Mouse (Mus musculus) neural tube, embryonic 12.5 days (tissue): Measurements from ENCODE around the gene Ros1. TPM values are rescaled to one million over a fixed set of nuclear protein-coding genes. Genes with fewer than 3 reads are reported as not detected.

ENCODE experiments used
- ATAC-seq: fragments of 200-750 bp; cut with Nextera tagmentation; 2 replicates; pipeline ENCODE4 v1.8.0; 2017; ENCODE audit warnings: low read depth, mild to moderate bottlenecking, moderate TSS enrichment, moderate library complexity; ENCODE audit not compliant: low FRiP score
- H3K27ac ChIP-seq: fragments of 300-500 bp; sonication (generic); 2 replicates; pipeline ENCODE4 v1.5.1; 2016
- H3K27me3 ChIP-seq: fragments of 300-500 bp; sonication (generic); replicated peaks from 2 replicates; pipeline ENCODE4 v1.6.1; 2016; ENCODE audit warnings: mild to moderate bottlenecking
- H3K36me3 ChIP-seq: fragments of 300-500 bp; sonication (generic); 2 replicates; pipeline ENCODE4 v1.6.1; 2016; ENCODE audit warnings: mild to moderate bottlenecking
- H3K4me1 ChIP-seq: fragments of 300-500 bp; sonication (generic); 2 replicates; pipeline ENCODE4 v1.6.1; 2016
- H3K4me2 ChIP-seq: fragments of 300-500 bp; sonication (generic); replicated peaks from 2 replicates; pipeline ENCODE4 v1.6.1; 2016; ENCODE audit warnings: mild to moderate bottlenecking
- H3K4me3 ChIP-seq: fragments of 300-500 bp; sonication (generic); 2 replicates; pipeline ENCODE4 v1.5.1; 2016
- H3K9ac ChIP-seq: fragments of 300-500 bp; sonication (generic); 2 replicates; pipeline ENCODE4 v1.6.1; 2016; ENCODE audit warnings: mild to moderate bottlenecking
- H3K9me3 ChIP-seq: fragments of 300-500 bp; sonication (generic); 2 replicates; pipeline ENCODE4 v1.6.1; 2016; ENCODE audit warnings: mild to moderate bottlenecking
- WGBS: fragments of 180-500 bp; shearing (Covaris S2); methylation state at CpG from one replicate; pipeline ENCODE4 v1.1.7; 2016; 5-methylcytosine and 5-hydroxymethylcytosine counted together
- polyA plus RNA-seq: library from polyadenylated mRNA; unstranded; fragments of >200 nt; fragmentation: Nextera tagmentation; extraction: Ambion mirVana; gene quantifications from 2 replicates; pipeline ENCODE4 v1.2.1, GENCODE M21; 2016

Ros1 gene
- polyA plus RNA-seq, 1 experiment from 2014 or later = not detected

DNA sequence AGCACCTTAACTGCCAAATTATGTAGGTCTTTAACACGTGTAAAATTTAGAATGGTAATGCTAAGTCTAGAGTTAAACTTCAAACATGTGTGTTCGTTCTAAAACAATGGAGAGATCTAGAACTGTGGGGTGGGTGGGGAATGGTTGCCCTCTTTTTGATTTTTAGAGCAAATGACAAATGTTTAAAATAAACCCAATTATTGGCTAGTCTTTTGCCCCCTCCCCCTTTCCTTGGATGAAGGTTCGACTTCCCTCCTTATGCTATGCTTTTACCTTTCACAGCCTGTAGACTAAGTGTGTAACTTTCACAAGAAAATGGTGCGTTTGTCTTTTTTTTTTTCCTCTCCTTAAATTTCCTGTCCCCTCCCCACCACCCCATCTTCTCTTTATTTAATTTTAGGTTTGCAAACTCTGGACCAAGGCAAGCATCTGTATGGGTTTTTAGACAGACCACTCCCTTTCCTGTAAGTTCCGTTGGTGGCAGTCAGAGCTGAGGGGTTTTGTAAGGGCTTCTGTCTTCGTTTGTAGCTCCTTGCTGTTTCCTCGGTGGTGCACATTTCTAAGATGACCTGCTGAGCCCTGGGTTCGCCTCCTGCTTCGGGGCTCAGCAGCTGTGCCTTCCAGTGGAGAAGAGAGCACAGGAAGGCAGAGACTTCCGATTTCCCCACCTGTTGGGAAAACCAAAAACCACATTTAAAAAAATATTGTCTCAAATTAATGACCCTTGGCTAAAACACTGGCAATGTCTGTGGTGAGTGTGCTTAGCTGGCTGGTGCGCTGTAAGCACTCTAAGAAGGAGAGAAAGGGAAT, 166.3 kb downstream of the Ros1 start:
- Histone ChIP-seq H3K4me3 (no peak overlapping the region), H3K4me2 (no peak overlapping the region), H3K27me3 (peaks cover 77% of the 10 kb centered on the region), H3K27ac (no peak overlapping the region), H3K9ac (no peak overlapping the region), H3K36me3 (no peaks in the 10 kb centered on the region), H3K4me1 (peaks cover 11% of the 10 kb centered on the region), H3K9me3 (no peaks in the 10 kb centered on the region)
- 2% methylated on average over 11 of the region's 11 CpGs for WGBS
- no peak for ATAC-seq

DNA sequence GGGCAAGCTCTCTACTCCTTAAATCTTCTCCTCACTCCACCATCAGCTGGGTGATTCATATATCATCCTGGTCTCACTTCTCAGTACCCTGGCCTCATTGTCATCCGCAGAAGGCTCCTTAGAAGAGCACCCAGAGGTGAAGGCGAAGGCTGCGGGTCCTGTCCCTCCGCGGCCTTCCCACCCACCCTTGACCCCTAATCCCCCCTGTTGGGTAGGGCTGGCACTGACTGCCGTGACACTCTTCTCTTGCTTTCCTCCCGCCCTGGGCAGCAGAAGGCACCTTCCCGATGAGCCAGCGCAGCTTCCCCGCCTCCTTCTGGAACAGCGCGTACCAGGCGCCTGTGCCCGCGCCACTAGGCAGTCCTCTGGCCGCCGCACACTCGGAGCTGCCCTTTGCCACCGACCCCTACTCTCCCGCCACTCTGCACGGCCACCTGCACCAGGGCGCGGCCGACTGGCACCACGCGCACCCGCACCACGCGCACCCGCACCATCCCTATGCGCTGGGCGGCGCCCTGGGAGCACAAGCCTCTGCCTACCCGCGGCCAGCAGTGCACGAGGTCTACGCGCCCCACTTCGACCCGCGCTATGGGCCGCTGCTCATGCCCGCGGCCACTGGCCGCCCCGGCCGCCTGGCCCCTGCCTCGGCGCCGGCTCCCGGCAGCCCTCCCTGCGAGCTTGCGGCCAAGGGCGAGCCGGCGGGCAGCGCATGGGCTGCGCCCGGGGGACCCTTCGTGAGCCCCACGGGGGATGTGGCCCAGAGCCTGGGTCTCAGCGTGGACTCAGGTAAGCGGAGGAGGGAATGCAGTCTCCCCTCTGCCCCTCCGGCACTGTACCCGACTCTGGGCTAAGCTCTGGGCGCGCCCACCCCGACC, 167.6 kb downstream of the Ros1 start:
- Histone ChIP-seq H3K27me3 (peaks cover 88% of the 10 kb centered on the region), H3K36me3 (no peaks in the 10 kb centered on the region), H3K27ac (no peak overlapping the region), H3K4me1 (peaks cover 21% of the 10 kb centered on the region), H3K9ac (peak overlapping the region; percentile 47; the same call in 1 of the 2 replicates), H3K9me3 (no peaks in the 10 kb centered on the region), H3K4me2 (peak overlapping the region; percentile 85), H3K4me3 (peak overlapping the region; percentile 42)
- WGBS = 1% methylated on average over 67 of the region's 68 CpGs
- ATAC-seq = peak; percentile 62

DNA sequence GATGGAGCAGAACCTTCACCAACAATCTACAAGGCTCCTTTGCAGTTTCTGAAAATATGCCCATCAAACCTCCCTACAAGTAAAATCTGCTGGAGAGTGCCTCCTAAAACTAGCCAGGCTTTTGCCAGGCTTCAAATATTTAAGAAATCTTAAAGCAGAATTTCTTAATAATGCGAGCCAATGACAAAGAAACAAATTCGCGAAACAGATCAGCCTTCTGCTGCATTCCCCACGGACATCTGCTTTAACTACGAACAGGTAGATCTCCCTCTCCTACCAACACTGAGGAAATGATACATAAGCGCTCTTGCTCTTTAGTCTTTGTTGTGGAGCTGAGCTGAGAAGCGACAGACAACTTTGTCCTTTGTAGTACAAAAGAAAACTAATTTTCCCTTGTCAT, 169.2 kb downstream of the Ros1 start:
- no peak overlapping the region for H3K4me2 ChIP-seq
- no peak for ATAC-seq
- H3K9me3 ChIP-seq = no peaks in the 10 kb centered on the region
- H3K4me1 ChIP-seq = peaks cover 28% of the 10 kb centered on the region
- H3K36me3 ChIP-seq = no peaks in the 10 kb centered on the region
- H3K27me3 ChIP-seq = peaks cover 93% of the 10 kb centered on the region
- WGBS = 7% methylated on average over 7 of the region's 7 CpGs
- no peak overlapping the region for H3K4me3 ChIP-seq
- no peak overlapping the region for H3K9ac ChIP-seq
- H3K27ac ChIP-seq = no peak overlapping the region

DNA sequence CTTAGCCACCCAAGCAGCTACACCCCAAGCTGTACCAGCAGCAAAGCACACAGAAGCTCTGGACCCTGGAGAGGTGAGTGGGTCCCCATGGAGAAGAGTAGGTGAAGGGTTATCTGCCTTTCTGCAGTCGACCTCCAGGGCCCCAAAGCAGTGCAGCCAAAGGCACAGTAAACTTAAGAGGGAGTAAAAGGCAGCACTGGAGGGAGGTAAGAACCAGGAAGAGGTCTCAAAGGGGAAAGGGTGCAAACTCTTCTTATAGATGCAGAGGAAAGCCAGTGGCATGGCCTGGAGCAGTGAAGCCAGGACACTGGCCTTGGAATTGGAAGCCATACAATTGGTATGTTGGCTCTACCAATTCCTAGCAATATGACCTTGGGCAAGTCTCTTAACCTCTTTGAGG, 169.8 kb downstream of the Ros1 start:
- ATAC-seq = no peak
- 0% methylated on average over 1 of the region's 1 CpGs for WGBS

DNA sequence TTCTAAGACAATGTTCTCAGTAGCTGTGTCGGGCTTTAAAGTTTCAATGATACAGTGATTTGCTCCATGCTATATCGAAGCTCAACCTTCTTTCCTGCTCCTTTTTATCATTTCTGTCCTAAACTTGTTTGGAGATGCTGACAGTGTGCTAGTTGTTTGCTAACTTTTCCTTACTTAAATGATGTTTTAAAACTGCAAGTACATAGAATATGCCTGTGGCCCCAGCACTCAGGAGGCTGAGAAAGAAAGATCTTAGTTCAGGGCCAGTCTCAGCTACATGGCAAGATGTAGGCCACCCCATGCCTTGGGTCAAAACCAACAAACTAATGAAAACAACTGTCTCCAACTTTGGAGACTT, 171.0 kb downstream of the Ros1 start:
- no peak overlapping the region for H3K9ac ChIP-seq
- WGBS = 10% methylated on average over 2 of the region's 2 CpGs
- ATAC-seq = no peak

More for the DNA sequence above, 169.8 kb downstream of the Ros1 start:
- no peak overlapping the region for H3K4me3 ChIP-seq
- peaks cover 95% of the 10 kb centered on the region for H3K27me3 ChIP-seq
- no peak overlapping the region for H3K27ac ChIP-seq
- no peak overlapping the region for H3K9ac ChIP-seq
- no peaks in the 10 kb centered on the region for H3K36me3 ChIP-seq
- no peaks in the 10 kb centered on the region for H3K9me3 ChIP-seq
- peaks cover 28% of the 10 kb centered on the region for H3K4me1 ChIP-seq
- no peak overlapping the region for H3K4me2 ChIP-seq

DNA sequence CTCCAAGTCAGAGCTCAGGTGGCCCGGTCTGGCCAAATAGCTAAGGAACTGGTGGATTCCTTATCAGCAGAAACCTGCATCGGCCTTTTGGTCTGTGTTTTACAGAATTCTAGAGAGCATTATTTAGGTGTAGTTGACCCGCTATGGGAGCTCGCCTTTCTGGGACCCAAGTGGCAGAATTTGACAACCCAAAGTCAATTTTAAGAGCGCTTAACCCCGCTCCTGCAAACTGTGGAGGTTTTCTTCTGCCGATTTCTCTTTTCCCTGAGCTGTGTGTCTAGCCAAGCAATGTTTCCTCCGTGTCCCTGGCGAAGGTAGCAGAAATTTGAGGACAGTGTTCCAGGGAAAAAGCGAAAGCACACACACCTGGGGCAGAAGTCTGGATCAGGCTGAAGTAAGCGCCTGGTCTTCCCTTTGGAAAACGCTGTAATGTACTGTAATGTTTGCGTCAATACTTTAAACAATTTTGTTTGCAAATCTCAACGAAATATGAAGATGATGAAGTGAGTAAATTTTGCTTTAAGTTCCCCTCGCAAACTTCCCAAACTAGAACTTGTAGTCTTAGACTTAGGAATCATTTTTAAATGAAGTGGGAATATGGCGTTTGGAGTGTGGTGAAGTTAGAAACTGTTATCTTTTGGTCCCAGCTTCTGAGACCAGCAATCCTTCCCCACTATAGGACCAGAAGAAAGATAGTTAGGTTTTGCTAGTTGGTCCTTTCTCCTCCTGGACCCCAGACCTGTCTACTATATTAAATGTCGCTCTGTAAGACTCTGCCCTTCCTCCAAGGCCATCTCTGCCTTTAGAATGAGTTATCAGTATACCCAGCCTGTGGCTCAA, 171.6 kb downstream of the Ros1 start:
- H3K36me3 ChIP-seq = no peaks in the 10 kb centered on the region
- peak overlapping the region; percentile 47; the same call in 1 of the 2 replicates for H3K4me3 ChIP-seq
- no peak overlapping the region for H3K9ac ChIP-seq
- ATAC-seq = no peak
- peaks cover 28% of the 10 kb centered on the region for H3K4me1 ChIP-seq
- 2% methylated on average over 17 of the region's 17 CpGs for WGBS
- no peaks in the 10 kb centered on the region for H3K9me3 ChIP-seq
- H3K27ac ChIP-seq = no peak overlapping the region
- peaks cover 88% of the 10 kb centered on the region for H3K27me3 ChIP-seq
- H3K4me2 ChIP-seq = peak overlapping the region; percentile 92

More for the DNA sequence above, 171.0 kb downstream of the Ros1 start:
- Histone ChIP-seq H3K4me1 (peaks cover 28% of the 10 kb centered on the region), H3K4me2 (no peak overlapping the region), H3K36me3 (no peaks in the 10 kb centered on the region), H3K9me3 (no peaks in the 10 kb centered on the region), H3K27me3 (peaks cover 92% of the 10 kb centered on the region), H3K4me3 (no peak overlapping the region), H3K27ac (no peak overlapping the region)

DNA sequence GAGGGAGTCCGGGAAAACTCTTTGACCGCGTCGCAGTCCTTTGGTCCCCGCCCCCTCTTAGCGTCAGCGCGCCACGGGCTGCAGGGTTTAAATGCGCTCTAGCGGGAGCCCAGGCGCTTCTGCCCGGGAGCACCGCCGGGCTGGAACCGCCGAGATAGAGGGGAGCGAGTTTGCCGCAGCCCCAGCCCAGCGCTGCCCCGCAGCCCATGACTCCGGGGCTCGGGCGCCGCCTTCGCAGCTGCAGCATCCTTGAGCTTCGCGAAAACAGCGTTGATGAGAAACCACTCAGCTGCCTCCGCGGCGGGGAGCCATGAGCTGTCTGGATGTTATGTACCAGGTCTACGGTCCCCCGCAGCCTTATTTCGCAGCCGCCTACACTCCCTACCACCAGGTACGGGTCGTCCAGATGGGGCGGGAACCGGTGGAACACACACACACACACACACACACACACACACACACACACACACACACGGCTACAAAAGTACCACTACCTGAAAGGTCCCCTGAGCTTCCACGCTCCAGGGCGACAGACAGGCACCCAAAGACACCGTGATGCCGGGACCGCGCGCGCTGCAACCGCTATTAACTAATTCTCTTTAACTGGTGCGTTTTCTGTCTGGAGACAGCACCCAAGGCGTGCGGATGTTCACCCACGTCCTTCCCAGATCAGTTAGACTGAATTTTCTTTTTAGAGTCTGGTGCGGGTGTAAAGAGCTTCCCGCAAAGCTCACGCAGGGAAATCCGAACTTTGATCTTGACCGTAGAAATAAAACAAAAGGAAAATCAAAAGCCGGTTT, 172.4 kb downstream of the Ros1 start, which contains the start of gene Vgll2:
Gene Vgll2, plus strand, starts transcription at position 90 of the 800 bp plus-strand sequence.
- H3K9ac ChIP-seq = peak within 1 kb of the TSS; percentile 38
- peak within 1 kb of the TSS; percentile 92 for H3K4me2 ChIP-seq
- peaks cover 80% of the 10 kb centered on the region for H3K27me3 ChIP-seq
- no peaks in the 10 kb centered on the region for H3K36me3 ChIP-seq
- no peak within 1 kb of the TSS for H3K27ac ChIP-seq
- H3K4me1 ChIP-seq = peaks cover 23% of the 10 kb centered on the region
- under 1% methylated on average over 57 of the region's 60 CpGs for WGBS
- peak; percentile 87 for ATAC-seq
- no peaks in the 10 kb centered on the region for H3K9me3 ChIP-seq
- peak within 1 kb of the TSS; percentile 47 for H3K4me3 ChIP-seq

DNA sequence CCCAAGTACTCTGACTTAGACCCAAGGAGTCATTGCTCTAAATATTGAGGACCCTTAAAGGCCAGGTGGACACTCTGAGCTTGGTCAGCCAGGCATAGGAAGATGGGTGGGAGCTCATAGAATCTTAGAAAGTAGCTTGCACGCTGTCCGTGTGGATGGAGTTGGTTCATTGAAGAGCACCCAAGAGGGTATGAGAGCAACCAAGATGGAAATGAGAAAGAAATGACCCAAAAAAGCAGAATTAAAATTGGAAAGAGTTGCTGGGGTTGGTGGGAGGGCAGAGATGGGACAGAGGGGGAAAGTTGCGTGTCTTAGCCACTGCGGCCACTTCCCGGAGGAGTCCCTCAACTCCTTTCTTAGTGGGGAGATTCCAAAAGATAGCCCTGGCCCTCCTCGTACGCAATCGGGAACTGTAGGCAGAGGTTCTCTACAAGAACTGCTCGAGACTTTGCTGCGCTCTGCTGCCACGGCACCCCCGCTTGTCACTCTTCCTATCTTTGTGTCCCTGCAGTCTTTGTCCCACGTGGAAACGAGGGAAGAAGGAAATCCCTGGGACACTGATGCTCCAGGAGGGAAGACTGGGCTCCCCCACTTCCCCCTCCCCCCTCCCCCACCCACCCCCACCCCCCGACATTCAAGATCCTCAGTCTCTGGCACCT, 173.2 kb downstream of the Ros1 start:
- peak overlapping the region; percentile 47 for H3K4me3 ChIP-seq
- no peaks in the 10 kb centered on the region for H3K9me3 ChIP-seq
- peak; percentile 54 for ATAC-seq
- H3K9ac ChIP-seq = peak overlapping the region; percentile 38; the same call in 1 of the 2 replicates
- WGBS = 1% methylated on average over 15 of the region's 15 CpGs
- no peaks in the 10 kb centered on the region for H3K36me3 ChIP-seq
- H3K27me3 ChIP-seq = peaks cover 72% of the 10 kb centered on the region
- H3K4me2 ChIP-seq = peak overlapping the region; percentile 92
- no peak overlapping the region for H3K27ac ChIP-seq
- peaks cover 17% of the 10 kb centered on the region for H3K4me1 ChIP-seq

DNA sequence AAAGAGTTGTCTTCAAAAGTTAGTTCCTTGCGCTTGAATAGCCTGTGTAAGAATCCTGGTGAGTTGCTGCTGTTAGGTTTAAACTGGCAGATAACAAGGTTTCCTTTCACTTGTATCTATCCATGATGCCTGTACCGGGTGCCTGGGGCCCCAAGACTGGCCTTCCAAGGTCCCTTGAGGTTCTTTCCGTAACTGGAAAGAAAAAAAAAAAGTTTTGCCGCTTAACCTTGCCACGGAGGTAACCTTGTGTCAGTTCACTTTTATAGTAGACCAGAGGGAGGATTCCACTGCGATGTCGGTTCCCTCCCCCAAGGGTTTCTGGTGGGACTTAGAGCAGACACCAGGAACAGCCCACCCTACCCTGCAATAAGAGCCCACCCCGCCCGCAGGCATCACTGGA, 173.8 kb downstream of the Ros1 start:
- Histone ChIP-seq H3K27ac (no peak overlapping the region), H3K9ac (no peak overlapping the region), H3K36me3 (no peaks in the 10 kb centered on the region), H3K9me3 (no peaks in the 10 kb centered on the region), H3K27me3 (peaks cover 68% of the 10 kb centered on the region), H3K4me2 (peak overlapping the region; percentile 92), H3K4me1 (peaks cover 17% of the 10 kb centered on the region), H3K4me3 (no peak overlapping the region)
- 2% methylated on average over 9 of the region's 9 CpGs for WGBS
- no peak for ATAC-seq

DNA sequence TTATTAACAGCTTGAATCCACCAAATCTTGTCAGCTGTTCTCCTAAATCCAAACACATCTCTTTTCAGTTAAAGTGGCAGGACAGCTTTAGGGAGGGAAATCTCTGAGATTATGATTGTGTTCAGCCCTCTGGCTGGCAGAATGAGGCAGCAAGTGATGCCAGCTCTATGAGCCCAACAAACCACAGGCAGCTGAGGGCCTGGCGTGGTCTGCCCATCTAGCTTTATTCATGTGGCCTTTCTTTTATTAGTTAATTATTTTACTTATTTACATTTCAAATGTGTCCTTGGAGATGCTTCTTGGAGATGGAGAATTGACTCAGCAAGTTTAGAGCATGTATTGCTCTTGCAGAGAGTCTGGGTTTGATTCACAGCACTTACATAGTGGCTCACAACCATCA, 176.6 kb downstream of the Ros1 start:
- no peak for ATAC-seq
- H3K9me3 ChIP-seq = no peaks in the 10 kb centered on the region
- no peak overlapping the region for H3K4me2 ChIP-seq
- H3K9ac ChIP-seq = no peak overlapping the region
- peaks cover 17% of the 10 kb centered on the region for H3K4me1 ChIP-seq
- no peak overlapping the region for H3K4me3 ChIP-seq
- H3K36me3 ChIP-seq = no peaks in the 10 kb centered on the region
- 57% methylated on average over 1 of the region's 1 CpGs for WGBS
- no peak overlapping the region for H3K27ac ChIP-seq
- H3K27me3 ChIP-seq = peaks cover 43% of the 10 kb centered on the region
